Mouse (Mus musculus) ovary, postnatal 14 days (tissue): ENCODE results near the gene AC170998.1.
"Not testable (repeated sequence)": the region's sequence is repeated elsewhere in the genome, so short reads cannot be mapped to it uniquely, and the experiment has no call there.

Experiments
- DNase-seq: peaks from one replicate; pipeline ENCODE4 v3.0.0; 2022; ENCODE audit warnings: low spot score

Gene AC170998.1

DNA sequence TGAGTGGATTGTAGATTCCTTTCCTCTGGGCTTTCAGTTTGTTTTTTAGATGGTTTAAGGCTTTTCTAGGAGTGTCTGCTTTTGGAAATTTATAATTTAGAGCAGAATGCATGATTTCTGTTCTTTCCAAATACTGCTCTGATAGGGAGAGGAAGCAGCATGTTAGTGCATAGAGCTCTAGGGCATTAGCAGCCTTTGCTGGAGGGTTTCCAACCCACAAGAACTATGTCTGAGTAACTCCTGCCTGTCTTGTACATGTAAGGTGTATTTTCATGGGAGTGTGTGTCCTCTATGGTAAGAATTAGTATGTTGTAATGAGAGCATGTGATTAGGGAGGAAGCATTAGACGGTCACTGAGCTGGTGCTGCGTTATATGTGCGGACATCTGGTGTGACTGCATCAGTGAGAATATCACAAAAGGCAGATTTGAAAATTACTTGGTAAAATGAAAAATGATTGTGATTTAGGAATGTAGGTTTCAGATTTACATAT lies 18.7 kb upstream of the AC170998.1 start:
- DNase-seq: no peak

DNA sequence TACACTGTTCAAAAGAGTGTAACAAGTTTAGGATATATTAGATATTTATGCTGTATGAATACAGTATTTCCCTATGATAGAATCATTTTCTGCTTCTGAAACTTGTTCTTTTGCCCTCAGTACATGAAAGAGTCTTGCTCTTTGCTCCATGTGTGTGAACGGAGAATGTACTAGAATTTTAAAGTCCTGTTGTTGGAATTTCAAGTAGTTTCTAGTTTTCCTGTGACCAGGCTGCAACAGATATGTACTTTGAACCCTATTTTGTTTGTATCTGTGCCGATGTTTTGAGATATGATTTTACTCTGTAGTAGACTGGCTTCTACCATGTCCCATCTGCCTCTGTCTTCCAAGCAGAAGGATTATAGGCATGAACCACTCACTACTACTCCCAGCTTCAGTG lies 18.1 kb upstream of the AC170998.1 start:
- DNase-seq: no peak

DNA sequence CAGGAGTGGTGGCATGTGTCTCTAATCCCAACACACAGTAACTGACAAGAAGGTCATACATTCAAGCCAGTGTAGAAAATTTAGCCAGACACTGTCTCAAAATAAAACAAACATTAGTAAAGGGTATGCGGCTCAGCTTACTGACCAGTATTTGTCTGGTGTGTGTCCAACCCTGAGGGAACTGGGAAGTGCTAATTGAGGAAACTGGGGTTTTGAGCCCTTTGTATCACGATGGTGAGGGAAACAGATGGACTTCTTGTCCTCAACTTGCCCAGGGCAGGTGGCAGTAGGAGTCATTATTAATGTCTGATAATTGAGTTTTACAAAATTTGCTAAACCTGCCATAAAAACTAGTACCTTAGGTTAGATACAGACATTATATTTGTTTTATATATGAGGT lies 16.9 kb upstream of the AC170998.1 start:
- DNase-seq: no peak

DNA sequence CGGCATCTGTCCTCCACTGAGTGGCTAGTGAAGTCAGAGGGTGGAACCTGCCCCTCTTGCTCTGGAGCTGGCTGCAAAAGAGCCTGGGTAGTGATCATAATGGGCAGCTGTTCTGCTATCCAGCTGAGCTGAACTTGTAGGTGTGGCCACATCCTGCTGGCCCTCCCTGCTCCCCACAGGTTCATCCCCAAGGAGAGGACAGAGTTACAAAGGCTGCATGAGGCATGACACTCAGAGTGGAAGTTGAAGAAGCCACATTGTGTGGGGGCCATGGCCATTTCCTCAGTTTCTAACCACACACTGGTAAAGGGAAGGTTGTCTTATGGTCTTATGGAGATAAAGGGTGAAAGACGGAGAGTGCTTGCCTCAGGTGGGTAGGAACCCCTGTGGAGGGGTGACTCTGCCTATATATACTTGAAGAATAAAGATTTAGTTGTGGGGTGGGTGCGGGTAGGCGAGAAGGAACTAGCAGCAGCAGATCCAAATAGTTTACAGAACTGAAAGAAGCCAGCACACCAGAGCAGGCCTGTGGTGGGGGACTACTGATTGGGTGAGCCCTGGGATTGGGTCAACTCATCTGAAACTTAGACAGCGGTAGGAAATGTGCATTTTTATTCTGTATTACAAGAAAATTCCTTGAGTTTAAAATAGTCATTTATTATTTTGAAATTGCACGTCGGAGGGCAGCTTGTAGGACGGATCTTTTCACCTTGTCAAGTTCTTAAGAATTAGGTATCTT lies 16.2 kb upstream of the AC170998.1 start:
- DNase-seq: no peak

DNA sequence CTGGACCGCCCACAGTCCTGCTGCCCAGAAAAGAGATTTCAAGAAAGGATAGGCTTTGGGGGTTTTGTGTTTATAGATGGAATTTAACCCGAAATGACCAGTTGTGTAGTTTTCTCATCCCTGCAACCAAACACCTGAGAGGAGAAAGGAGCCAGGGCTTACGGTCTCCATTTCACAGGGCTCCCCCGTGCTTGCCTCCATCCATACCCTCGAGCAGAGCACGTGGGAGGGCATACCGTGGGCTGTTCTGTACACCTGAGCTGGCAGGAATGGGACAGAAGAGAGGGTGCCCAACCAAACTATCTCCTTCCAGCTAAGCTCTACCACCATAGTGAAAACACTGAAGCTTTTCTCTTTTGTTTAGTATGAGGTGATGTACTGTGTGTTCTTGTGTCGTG lies 15.6 kb upstream of the AC170998.1 start:
- no peak for DNase-seq

DNA sequence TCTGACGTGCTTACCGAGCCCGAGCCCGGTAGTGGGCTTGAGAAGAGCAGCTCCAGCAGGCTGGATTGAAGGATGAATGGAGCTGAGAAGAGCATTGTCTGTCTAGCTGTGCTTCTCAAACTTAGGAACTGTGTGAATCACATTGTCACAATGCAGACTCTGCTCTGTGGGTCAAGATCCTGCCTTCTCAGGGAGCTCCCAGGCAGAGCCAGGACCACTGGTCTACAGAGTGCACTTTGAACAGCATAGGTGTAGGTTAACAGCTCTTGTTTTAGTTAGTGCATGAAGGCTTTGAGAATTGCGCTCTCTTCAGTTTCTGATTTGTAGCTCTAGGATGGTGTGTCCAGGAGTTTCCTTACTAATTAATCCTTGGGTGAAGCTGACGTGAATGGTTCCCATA lies 14.6 kb upstream of the AC170998.1 start:
- no peak for DNase-seq

DNA sequence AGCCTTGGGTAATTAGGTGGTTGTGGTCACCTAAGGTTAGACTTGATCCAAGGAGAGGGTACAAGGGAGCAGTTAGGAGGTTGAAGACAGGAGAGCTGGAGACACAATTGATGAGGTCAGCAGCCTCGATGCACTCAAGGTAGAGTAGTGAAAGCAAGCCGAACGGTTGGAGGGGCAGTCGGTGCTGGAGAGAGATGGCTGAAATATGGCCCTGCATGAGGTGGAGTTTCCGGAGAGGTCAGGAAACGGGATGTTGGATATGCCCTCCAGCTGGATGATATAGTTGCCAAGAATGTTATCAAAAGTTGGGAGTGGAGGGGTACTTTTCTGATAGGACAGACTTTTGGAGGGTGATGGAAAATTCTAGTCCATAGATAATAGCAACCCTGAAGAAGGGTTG lies 13.6 kb upstream of the AC170998.1 start:
- no peak for DNase-seq

DNA sequence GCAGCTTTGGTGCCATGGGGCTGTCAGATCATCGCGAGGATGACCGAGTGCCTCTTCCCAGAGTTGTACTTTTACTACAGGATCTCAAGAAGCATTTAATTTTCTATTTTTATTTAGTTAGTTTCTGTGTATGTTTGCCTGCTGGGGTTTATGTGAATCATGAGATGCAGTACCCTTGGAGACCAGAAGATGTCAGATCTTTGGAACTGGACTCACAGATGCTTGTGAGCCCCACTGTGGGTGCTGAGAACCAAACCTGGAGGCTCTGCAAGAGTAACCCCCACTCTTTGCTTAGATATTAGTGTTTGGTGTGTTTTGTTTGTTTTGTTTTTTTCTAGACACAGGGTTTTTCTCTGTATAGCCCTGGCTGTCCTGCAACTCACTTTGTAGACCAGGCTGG lies 11.9 kb upstream of the AC170998.1 start:
- DNase-seq: no peak

DNA sequence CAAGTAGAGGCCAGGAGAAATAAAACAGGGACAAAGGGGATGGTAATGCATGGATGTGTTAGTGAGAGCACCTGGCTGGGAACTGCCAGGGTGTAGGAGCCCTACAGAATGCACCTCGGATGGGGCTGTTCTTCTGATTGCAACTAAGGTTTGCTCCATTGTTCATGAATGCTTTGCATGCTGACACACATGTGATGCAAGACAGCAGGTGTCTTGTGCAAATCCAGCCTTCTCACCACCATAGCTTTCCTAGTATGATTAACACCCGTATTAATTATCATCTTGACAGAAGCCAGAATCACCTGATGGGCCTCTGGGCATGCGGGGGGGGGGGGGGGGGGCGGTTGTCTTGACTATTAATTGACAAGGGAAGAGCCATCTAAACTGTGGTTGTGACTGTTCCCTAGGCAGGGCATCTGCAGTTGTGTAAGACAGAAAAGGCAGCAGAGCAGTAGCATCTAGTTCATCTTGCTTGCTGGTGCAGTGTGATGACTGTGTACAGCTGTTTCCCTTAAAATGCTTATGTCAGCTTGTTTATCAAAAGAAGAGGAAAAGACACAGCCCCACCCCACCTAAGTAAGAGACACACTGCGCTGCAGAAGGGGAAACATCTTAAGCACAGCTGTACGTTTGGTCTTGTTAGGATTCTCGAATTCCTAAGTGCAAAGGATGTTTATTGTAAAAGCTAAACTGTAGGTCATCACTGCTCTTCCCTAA lies 9.9 kb upstream of the AC170998.1 start:
- DNase-seq: no peak

DNA sequence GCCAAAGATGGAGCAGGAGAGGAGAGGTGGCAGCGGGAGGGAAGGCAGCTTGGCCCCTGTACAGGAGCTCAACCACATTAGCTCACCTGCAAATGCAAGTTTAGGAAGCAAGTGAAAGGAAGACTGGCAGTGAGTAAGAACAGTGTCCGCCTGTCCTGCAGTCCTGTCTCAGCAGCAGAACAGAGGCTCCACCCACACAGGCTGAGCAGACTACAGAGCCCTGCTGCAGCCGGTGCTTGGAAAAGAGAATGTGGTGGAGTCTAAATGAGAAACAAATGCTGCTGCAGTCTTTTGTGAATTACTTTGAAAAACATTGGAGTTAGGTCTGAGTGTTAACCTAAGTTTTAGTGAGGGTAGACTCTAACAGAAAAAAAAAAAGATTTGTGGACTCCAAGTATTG lies 8.3 kb upstream of the AC170998.1 start:
- no peak for DNase-seq

DNA sequence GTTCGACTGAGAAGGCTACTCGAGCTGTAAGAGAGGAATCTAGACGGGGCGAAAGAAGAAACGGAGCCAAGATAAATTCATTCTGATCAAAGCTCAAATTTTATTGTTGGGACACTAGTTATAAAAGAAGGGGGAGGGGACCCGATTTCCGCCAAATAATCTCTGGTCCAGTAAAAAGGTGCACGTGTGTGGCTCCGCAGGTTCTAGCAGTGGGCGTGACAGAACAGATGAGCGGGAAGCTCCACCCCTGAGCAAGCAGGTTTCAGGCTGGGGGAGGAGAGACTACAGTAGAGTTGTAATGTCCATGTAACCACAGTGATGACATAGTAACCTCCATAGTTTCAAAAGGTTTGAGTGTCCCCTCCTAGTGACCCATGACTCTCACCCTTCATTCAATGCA lies 1.6 kb downstream of the AC170998.1 start:
- DNase-seq: not testable (repeated sequence)

DNA sequence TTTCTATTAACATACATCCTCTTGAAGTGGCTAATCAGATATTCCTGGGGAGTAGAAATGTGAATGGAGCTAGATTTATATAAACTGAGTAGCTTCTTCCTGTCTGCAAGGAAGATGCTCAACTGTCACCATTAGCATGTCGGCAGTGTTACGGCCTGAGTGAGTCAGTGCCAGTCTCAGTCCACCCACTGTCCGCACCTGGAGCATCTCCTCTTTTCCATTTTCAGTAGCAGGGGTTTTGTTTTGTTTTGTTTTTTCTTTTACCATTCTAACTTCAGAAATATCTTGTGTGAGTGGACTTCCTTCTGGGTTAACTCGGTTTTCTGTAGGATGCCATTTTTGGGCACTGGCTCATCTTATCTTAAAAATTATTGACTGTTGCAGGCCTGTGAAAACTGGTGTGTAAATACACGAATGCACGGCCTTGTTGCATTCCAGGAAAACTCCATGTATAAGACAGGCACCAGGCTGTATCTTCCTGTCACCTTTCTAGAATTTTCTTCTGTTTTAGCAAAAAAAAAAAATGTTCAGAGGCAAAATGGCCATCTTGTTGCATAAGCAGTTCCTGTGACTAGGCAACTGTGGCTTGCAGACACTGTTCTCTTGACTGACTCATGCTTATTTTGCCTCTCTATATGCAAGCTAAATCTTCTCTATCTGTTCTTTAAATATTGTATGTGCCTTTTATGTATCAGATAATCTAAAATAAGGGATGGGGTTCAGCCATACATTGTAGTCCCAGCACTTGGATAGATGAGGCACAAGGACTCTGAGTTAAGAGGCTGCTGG lies 9.6 kb downstream of the AC170998.1 start:
- no peak for DNase-seq

DNA sequence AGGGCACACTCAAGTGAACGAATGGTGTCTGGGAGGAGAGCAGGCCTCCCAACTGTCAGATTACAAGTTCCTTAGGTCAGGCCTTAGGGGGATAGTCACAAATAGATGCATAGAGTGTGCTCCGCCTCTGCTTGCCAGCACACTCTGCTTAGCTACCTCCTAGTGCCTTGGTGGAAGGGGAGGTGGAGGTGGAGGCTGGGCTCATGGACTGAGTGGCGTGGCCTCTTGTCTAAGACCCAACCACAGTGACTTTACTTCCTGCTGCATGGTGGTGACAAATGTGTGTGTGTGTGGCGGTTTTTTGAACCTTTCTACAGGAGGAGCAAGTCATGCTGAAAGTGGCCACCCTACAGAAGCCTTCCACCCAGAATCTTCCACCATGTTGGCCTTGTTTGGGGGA lies 10.6 kb downstream of the AC170998.1 start:
- DNase-seq: no peak

DNA sequence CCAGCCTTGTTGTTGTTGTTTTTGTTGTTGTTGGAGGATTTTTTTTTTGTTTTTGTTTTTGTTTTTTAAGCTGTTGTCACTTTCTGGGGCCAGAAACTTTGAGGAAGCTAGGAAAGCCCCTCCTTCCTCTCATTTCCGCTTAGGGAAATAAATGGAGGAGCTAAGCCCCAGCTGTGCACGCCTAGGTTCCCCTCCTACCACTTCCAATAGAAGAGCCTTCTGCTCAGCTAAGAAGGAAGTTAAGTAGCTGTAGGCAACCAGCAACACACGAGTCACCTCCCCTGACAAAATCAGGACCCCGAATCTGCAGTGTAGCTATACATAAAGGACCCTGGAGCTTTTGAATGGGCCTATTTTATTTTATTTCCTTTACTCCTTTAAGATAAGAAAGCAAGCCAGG lies 12.1 kb downstream of the AC170998.1 start:
- DNase-seq: no peak

DNA sequence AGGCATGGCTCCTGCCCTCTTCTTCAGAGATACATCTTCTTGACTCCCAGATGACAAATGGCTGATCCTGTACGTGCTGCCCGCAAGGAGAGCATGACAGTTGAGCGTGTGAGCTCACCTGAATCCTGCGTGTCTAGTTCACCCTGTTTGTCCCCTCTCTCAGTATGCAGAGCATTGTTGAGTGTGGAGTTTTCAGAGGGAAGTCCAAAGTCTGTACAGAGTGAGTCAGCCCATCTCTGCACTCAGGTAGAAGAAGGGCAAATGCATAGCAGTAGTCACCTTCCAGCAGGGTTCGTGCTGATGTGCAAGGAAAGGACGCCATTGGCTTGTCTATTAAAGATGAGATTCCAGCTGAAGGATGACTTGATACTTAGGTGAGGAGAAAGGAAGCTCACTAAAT lies 13.4 kb downstream of the AC170998.1 start:
- no peak for DNase-seq

DNA sequence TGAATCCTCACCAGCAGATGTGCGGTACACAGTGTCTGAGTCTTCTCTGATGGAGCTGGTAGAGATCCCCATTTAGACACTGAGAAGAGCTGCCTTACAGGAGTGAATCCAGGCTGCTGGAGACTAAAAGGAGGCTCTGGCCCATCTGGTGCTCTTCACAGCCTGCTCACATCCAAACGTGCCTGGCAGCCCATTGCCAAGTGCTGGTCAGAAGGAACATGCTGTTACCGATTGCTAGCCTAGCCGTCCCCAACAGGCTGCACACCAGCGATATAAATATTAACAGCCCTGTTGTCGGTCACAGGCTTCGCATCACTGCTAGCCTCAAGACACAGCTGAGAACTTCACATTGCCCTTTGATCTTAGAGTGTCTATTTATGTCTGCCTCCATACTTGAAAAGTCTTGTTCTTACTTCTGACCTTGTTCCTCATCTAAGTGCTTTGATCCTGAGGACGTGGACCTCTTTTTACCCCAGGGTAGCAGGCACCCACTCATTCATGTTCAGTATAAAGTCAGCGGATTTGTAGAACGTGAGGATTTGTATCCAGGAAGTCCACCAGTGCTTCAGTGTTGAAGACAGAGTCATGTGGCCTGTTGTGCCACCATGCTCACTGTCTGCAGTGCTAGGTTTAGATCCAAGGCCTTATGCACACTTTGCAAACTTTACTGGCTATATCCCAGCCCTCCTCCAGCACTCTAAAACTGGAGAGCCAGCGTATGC lies 17.4 kb downstream of the AC170998.1 start:
- DNase-seq: no peak

DNA sequence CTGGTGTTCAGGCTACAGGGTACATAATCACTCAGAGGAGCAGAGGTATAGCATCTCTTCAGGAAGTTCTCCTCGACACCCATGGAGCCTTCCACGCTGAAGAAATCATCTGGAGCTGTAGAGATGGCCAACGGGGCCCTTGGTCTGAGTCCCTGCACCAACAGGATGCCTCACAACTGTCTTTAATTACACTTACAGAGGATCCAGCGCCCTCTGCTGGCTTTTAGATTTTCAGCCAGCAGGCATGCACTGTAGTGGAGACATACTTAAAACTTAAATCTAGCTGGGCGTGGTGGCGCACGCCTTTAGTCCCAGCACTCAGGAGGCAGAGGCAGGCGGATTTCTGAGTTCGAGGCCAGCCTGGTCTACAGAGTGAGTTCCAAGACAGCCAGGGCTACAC lies 18.0 kb downstream of the AC170998.1 start:
- no peak for DNase-seq

DNA sequence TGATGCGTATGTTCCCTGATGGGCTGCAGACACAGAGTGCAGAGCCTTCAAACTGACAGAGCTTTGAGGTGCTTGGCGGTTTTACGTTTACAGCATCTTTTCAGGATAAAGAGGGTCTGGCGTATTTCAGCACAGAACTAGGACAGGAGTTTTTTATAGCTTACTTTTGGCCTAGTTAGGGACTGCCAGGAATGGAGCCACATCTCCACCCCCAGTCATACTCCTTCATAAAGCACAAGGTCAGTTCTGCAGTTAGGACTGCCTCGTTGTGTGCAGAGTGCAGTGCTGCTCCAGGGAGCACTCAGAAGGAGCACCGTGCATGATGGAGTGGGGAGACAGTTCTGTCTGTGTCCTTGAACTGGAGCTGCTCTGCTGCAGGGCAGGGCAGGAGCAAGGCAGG lies 19.9 kb downstream of the AC170998.1 start:
- DNase-seq: no peak

DNA sequence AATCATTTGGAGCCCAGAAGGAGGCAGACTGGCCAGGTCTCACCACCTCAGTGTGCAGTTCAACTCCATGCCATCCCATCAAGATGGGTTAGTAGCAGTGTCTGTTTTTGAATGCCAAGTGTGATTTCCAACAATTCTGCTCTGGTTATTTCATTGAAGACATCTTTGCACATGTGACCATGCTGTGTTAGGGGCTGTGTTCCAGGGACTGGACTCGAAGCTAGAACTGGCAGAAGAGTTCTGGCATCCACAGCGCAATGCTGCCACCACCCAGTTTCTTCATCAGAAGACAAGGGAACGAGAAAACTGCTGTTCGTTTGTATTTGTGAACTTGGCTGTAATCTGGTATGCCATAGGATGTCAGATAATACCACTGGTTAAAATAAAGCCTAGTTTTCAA lies 22.1 kb downstream of the AC170998.1 start:
- no peak for DNase-seq

DNA sequence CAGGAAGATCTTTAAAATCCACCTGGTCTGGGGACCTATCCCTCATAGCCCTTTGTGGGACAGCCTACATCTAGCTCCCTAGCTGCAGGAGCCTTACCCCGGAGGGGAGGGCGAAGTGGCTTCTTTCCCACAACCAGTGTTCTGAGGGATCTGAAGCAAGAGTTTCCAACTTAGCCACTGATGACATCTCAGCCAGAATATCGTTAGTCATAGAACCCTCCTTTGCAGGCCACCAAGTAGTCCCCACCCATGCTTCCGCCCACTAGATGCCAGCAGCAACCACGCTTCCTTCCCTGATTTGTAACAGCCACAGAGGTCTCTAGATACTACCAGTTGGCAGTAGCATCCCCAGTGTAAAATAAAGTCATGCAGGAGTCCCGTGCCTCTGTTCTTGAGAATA lies 24.7 kb downstream of the AC170998.1 start:
- DNase-seq: no peak

DNA sequence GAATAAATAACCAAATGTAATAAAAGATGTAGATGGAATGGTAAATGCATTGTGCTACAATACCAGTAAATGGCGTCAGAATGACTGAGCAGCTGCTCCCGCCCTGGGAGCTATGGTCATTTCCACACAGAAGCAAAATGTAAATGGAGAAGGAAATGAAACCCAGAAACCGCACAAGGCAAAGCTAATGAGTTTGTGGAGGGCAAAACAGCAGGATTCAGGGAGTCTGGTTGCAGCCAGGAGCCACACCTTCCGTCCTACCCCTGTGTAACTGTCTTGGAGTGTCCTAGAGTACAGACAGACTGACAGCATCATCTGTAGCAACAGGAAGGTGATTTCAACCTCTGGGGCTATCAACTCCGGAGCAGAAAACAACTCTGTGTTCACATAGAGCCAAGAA lies 30.6 kb downstream of the AC170998.1 start:
- no peak for DNase-seq

DNA sequence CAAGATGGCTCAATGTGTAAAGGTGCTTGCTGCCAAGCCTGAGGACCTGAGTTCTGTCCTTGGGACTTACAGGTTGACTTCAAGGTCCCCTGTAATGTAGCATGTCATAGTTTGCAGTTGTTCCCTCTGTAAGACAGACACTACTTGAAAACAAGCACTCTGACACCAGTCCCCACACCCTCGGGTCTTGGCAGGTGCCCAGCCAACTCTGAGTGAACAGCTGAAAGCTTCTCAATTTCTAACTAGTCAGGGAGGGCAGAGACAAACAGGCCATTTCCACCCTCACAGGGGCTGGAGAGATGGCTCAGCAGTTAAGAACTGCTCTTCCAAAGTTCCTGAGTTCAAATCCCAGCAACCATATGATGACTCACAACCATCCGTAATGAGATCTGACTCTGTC lies 31.6 kb downstream of the AC170998.1 start:
- no peak for DNase-seq
